Mouse (Mus musculus): ENCODE measurements at regions not wholly inside any gene's neighbourhood (a gene's known extent, or its start where the extent isn't known, plus 50 kb on each side); places are given as distances from the start of the nearest gene placed in this dataset.
A peak's percentile ranks its signal among the peaks of the same experiment; 100 is the strongest.
"Not testable (repeated sequence)": the region's sequence is repeated elsewhere in the genome, so short reads cannot be mapped to it uniquely, and the experiment has no call there.

DNA sequence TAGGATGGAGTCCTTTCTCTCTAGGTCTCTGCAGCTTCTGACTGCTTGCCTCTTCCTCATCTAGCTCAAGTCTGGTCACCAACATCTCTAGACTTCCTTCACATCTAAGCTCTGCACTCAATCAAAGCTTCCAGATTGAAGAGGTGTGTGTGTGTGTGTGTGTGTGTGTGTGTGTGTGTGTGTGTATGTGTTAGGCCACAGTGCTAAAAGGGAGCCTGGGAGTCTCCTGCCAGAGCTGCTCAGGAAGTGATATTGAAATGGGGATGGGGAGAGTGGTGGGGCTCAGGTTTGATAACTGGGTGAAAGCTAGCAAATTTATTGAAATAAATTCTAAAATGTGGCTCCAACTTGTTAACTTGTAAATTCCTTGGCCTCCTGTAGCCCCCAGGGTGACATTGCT is 73.3 kb downstream of the Gm31371 start:
- not testable (repeated sequence) for H3K27me3 ChIP-seq (ENCODE audit: insufficient read depth, low read length); H3K4me3 ChIP-seq (replicated peaks; ENCODE audit: low read length); H3K36me3 ChIP-seq (ENCODE audit: insufficient read depth, low read length); H3K4me1 ChIP-seq (replicated peaks; ENCODE audit: low read depth, low read length)
- H3K9me3 ChIP-seq (ENCODE audit: low read length): peaks cover 16% of the 10 kb centered on the region

DNA sequence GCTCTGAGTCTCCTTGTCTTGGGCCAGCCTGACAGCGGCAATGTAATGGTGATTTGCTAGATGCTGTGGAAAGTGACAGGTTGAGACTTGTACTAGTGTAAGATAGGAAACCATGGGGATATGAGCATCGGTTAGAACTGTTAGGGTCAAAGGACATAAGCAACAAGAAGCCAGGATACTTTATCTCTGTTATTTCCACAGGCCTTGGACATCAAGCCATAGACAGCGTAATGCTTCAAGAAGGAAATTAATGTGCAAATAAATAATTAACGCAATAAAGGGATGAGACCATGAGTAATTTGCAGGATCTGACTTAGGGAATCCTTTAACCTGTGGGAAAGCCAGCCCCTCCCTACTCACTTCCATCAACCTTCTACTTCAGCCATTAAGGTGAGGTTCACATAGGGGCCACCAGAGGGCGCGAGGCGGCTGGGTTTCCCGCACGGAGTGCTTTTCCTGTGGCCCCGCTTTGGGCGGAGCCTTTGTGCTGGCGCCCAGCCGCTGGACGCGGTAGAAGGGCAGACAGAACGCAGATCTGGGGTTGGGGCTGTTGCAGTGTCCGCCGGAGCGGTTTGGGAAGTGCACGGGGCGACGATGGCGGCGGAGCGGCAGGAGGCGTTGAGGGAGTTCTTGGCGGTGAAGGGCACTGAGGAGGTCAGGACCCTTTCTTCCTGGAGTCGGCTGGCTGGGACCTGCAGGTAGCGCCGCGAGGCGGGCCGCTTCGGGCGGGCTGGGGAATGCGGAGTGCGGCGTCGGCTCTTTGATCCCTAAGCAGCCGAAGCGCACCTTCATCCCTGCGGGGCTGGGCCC is 76.5 kb downstream of the Gm31371 start:
- H3K36me3 ChIP-seq (ENCODE audit: insufficient read depth, low read length): peaks cover 21% of the 10 kb centered on the region
- H3K27me3 ChIP-seq (ENCODE audit: insufficient read depth, low read length): no peaks in the 10 kb centered on the region
- TF ChIP-seq CTCF (conservative IDR thresholded peaks at IDR 0.05; ENCODE audit: low read length): peak; percentile 100
- no peak for TF ChIP-seq NANOG (IDR thresholded peaks at IDR 0.05; ENCODE audit: borderline replicate concordance, low read length)
- peak overlapping the region; percentile 89 for H3K4me3 ChIP-seq (replicated peaks; ENCODE audit: low read length)
- H3K4me1 ChIP-seq (replicated peaks; ENCODE audit: low read depth, low read length): peaks cover 4% of the 10 kb centered on the region; the same call in 1 of the 2 replicates
- peaks cover 46% of the 10 kb centered on the region for H3K9me3 ChIP-seq (ENCODE audit: low read length)

GRCm38 (mm10) chr8:19980346-19980726 is 77.1 kb downstream of the Gm31371 start:
- Histone ChIP-seq H3K9me3 (ENCODE audit: low read length) (peaks cover 43% of the 10 kb centered on the region), H3K36me3 (ENCODE audit: insufficient read depth, low read length) (peaks cover 21% of the 10 kb centered on the region), H3K4me3 (replicated peaks; ENCODE audit: low read length) (peak overlapping the region; percentile 89)
- H3K27me3 ChIP-seq (ENCODE audit: insufficient read depth, low read length); H3K4me1 ChIP-seq (replicated peaks; ENCODE audit: low read depth, low read length): not testable (repeated sequence)

DNA sequence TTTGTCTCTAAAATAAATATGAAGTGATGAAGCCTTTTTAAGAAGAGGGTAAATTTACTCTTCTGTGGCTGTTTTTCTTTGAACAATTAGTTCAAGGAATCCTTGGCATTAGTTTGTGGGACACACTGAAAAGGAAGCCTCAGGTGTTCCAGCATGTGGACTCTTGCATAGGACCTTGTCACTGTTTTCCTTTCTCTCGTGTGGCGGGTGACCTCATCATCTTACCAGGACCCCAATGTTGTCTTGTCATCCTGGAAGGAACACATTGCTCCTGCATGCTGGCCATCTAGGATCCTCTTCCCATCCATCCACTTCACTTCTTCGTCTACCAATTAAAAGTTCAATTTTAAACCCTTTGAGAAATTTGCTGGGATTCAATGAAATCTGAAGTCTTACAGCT is 104.9 kb downstream of the Gm31371 start:
- not testable (repeated sequence) for H3K4me3 ChIP-seq (replicated peaks; ENCODE audit: low read length); H3K4me1 ChIP-seq (replicated peaks; ENCODE audit: low read depth, low read length); H3K27me3 ChIP-seq (ENCODE audit: insufficient read depth, low read length); H3K36me3 ChIP-seq (ENCODE audit: insufficient read depth, low read length)
- H3K9me3 ChIP-seq (ENCODE audit: low read length): peaks cover 29% of the 10 kb centered on the region

- H3K9me3 ChIP-seq (ENCODE audit: low read length): peaks cover 37% of the 10 kb centered on the region
- H3K4me1 ChIP-seq (replicated peaks; ENCODE audit: low read depth, low read length); H3K27me3 ChIP-seq (ENCODE audit: insufficient read depth, low read length); H3K4me3 ChIP-seq (replicated peaks; ENCODE audit: low read length): not testable (repeated sequence)
- H3K36me3 ChIP-seq (ENCODE audit: insufficient read depth, low read length): peaks cover 15% of the 10 kb centered on the region
- peak; percentile 64 for TF ChIP-seq CTCF (conservative IDR thresholded peaks at IDR 0.05; ENCODE audit: low read length)
Measured at GRCm38 (mm10) chr8:20010947-20011346, 107.8 kb downstream of the Gm31371 start.

DNA sequence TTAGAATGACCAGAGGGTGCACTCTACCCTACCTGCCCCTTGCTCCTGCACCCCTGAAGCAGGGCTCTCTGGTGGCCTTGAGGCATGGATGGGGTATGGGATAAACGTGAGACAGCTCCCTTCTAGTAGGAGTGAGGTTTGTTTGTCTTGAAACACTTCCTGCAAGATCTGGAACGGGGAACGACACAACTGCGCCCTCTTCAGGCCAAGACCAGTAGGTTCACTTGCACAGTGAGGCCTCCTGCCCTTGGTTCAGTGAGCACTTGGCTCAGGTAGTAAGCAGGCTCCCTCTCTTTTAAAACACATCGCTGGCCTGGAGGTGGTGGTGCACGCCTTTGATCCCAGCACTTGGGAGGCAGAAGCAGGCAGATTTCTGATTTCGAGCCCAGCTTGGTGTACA is 110.1 kb downstream of the Gm31371 start:
- peaks cover 42% of the 10 kb centered on the region for H3K9me3 ChIP-seq (ENCODE audit: low read length)
- not testable (repeated sequence) for H3K27me3 ChIP-seq (ENCODE audit: insufficient read depth, low read length); H3K4me1 ChIP-seq (replicated peaks; ENCODE audit: low read depth, low read length); H3K4me3 ChIP-seq (replicated peaks; ENCODE audit: low read length)
- H3K36me3 ChIP-seq (ENCODE audit: insufficient read depth, low read length): peaks cover 15% of the 10 kb centered on the region
- TF ChIP-seq CTCF (conservative IDR thresholded peaks at IDR 0.05; ENCODE audit: low read length): peak; percentile 76

DNA sequence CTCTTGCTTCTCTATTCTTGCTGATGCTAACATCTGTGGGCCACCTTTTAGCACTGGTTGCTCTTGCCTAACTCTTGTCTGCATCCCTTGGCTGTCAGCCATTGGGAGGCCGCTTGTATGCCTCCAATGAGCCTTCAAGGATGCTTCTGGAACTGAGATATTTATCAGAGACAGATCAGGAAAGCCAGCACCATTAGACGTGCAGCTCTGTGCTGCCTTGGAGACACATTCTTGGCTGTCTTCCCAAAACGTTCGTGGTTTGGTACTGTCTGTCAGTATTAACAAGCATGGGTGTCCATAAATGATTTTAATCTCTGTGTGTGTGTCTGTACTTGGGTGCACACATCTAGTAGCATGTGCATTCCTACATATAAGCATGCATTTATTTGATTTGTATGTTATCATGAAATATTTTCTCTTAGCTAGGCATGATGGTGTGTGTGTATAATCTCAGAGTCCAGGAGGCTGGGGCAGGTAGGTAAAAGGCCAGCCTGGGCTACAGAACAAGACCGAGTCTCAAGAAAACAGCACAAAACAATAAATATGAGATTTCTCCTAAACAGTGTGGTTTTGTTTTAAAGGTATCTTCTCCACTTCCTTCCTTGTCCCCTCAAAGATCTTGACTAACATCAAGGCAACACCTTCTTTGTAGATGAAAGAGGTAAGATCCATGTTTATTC is 111.4 kb downstream of the Gm31371 start:
- H3K4me3 ChIP-seq (replicated peaks; ENCODE audit: low read length); H3K4me1 ChIP-seq (replicated peaks; ENCODE audit: low read depth, low read length); H3K27me3 ChIP-seq (ENCODE audit: insufficient read depth, low read length): not testable (repeated sequence)
- Histone ChIP-seq H3K36me3 (ENCODE audit: insufficient read depth, low read length) (peaks cover 15% of the 10 kb centered on the region), H3K9me3 (ENCODE audit: low read length) (peaks cover 42% of the 10 kb centered on the region)

- Histone ChIP-seq H3K36me3 (ENCODE audit: insufficient read depth, low read length) (peaks cover 15% of the 10 kb centered on the region), H3K9me3 (ENCODE audit: low read length) (peaks cover 38% of the 10 kb centered on the region)
- not testable (repeated sequence) for H3K4me1 ChIP-seq (replicated peaks; ENCODE audit: low read depth, low read length); H3K4me3 ChIP-seq (replicated peaks; ENCODE audit: low read length); H3K27me3 ChIP-seq (ENCODE audit: insufficient read depth, low read length)
- TF ChIP-seq CTCF (conservative IDR thresholded peaks at IDR 0.05; ENCODE audit: low read length): peak; percentile 44; the same call in 1 of the 2 replicates
Measured at GRCm38 (mm10) chr8:20015411-20016081, 112.4 kb downstream of the Gm31371 start.

- H3K4me1 ChIP-seq (replicated peaks; ENCODE audit: low read depth, low read length); H3K4me3 ChIP-seq (replicated peaks; ENCODE audit: low read length); H3K27me3 ChIP-seq (ENCODE audit: insufficient read depth, low read length): not testable (repeated sequence)
- Histone ChIP-seq H3K36me3 (ENCODE audit: insufficient read depth, low read length) (peaks cover 15% of the 10 kb centered on the region), H3K9me3 (ENCODE audit: low read length) (peaks cover 31% of the 10 kb centered on the region)
Measured at GRCm38 (mm10) chr8:20016082-20016840, 113.1 kb downstream of the Gm31371 start.

DNA sequence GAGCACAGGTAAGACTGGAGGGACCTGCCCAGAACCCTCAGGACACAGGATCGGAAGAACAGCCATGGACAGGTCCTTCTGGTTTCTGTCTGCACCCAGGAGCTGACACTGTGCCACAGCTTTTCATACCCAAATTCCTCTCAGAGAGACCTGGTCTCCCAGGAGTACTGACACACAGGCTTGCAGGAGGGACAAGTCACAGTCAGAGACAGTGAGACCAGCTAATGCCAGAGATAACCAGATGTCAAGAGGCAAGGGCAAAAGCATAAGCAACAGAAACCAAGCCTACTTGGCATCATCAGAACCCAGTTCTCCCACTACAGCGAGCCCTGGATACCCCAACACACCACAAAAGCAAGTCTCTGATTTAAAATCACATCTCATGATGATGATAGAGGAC is 122.3 kb downstream of the Gm31371 start:
- not testable (repeated sequence) for H3K4me1 ChIP-seq (replicated peaks; ENCODE audit: low read depth, low read length); H3K27me3 ChIP-seq (ENCODE audit: insufficient read depth, low read length); H3K9me3 ChIP-seq (ENCODE audit: low read length); H3K36me3 ChIP-seq (ENCODE audit: insufficient read depth, low read length); H3K4me3 ChIP-seq (replicated peaks; ENCODE audit: low read length)

DNA sequence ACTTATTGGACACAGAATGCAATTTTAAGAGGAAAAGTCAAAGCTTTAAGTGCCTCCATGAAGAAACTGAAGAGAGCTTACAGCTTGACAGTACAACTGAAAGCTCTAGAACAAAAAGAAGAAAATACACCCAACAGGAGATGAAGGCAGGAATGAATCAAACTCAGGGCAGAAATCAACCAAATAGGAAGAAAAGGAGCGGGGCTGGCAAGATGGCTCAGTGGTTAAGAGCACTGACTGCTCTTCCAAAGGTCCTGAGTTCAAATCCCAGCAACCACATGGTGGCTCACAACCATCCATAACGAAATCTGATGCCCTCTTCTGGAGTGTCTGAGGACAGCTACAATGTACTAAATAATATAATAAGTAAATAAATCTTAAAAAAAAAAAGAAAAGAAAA is 124.8 kb downstream of the Gm31371 start:
- not testable (repeated sequence) for H3K27me3 ChIP-seq (ENCODE audit: insufficient read depth, low read length); H3K4me3 ChIP-seq (replicated peaks; ENCODE audit: low read length); H3K9me3 ChIP-seq (ENCODE audit: low read length); H3K4me1 ChIP-seq (replicated peaks; ENCODE audit: low read depth, low read length); H3K36me3 ChIP-seq (ENCODE audit: insufficient read depth, low read length)

DNA sequence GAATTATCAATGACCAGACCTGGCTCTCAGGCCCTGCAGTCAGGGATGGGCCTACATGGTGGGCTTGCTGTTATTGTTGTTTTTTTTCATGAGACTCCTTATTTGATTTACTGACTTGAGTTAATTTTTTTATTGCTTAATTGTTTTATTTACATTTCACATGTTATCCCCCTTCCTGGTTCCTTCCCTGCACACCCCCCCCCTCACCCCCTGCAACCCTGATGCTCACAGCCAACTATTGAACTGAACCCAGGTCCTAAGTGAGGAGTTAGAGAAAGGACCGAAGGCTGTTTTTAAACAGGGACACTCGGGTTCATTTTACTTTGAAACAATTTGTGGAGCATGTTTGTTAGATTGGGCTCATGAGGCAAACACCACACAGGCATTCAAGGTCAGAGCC is 126.9 kb downstream of the Gm31371 start:
- H3K36me3 ChIP-seq (ENCODE audit: insufficient read depth, low read length); H3K4me3 ChIP-seq (replicated peaks; ENCODE audit: low read length); H3K27me3 ChIP-seq (ENCODE audit: insufficient read depth, low read length); H3K9me3 ChIP-seq (ENCODE audit: low read length); H3K4me1 ChIP-seq (replicated peaks; ENCODE audit: low read depth, low read length): not testable (repeated sequence)

DNA sequence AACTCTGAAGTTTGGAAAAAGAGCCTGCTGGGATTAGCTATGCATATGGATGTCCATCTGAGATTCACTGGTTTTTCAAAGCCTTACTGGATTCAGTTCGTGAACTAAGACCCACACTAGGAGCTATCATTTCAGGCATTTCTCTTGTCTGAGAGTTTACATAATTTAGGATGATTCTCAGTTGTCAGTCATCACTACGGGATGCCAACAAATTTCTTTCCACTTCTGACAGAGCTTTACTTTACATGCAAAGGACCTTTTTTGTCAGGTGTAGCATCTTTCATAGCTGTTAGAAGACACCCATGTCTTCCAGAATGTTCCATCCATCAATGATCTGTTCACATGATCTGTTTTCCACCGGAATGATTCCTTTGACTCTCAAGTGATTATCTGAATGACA is 154.4 kb downstream of the Gm31371 start:
- H3K27me3 ChIP-seq (ENCODE audit: insufficient read depth, low read length): not testable (repeated sequence)

More for the DNA sequence above, 154.4 kb downstream of the Gm31371 start:
- H3K9me3 ChIP-seq (ENCODE audit: low read length); H3K36me3 ChIP-seq (ENCODE audit: insufficient read depth, low read length); H3K4me1 ChIP-seq (replicated peaks; ENCODE audit: low read depth, low read length); H3K4me3 ChIP-seq (replicated peaks; ENCODE audit: low read length): not testable (repeated sequence)
